Mouse (Mus musculus) kidney, adult 10 weeks (tissue): Measurements from ENCODE around the gene Copg2. TPM values are rescaled to one million over a fixed set of nuclear protein-coding genes. Genes with fewer than 3 reads are reported as not detected.

ENCODE experiments used
- polyA plus RNA-seq: library from polyadenylated mRNA; stranded (reverse); fragments of 350-450 nt; fragmentation: Illumina TruSeq; extraction: RNeasy Lipid Tissue Mini Kit (QIAGEN cat#74804); gene quantifications from one replicate; pipeline ENCODE4 v1.2.3, GENCODE M21; 2014; ENCODE audit warnings: low read depth, low replicate concordance

Copg2 gene
- 51.1 TPM for polyA plus RNA-seq

GRCm38 (mm10) chr6:30896195-30896985 lies at the start of gene Copg2:
Gene Copg2 (minus strand): TSS chr6:30896794.

GRCm38 (mm10) chr6:30915473-30915872 lies 18.9 kb upstream of the Copg2 start, which contains the start of gene Tsga13:
Gene Tsga13 (minus strand): TSS chr6:30915573.

DNA sequence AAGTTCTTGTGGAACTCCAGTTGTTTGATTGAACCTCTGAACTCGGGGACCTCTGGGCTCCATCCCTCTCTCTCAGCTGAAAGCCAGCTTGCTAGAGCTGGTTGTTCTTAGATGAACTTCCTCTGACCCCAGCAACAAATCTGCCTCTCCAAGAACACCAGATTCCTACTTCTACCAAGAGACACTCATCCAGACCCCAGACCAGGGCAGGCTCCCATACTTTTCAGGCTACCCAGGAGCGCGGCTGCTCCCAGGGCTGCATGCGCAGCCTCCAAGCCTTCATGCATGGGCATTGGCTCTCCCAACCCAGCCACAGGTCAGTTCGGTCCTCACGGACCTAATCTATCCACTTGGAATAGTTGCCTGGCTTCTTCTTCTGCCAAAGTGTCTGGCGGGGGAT lies 173.3 kb downstream of the Copg2 start, which contains the start of gene Mest:
TSS of gene Mest (plus strand) at position 217 of the 400 bp plus-strand sequence.

Other genes starting within 250 kb of the Copg2 start
- 5.0 TPM for gene Cep41, start 203.0 kb downstream of the Copg2 start, polyA plus RNA-seq
- 2.8 TPM for gene Mest, start 173.2 kb downstream of the Copg2 start, polyA plus RNA-seq
- gene Tsga13, start 18.8 kb upstream of the Copg2 start, polyA plus RNA-seq, result not detected
- gene Klf14, start 62.3 kb upstream of the Copg2 start, polyA plus RNA-seq, result not detected